Mouse (Mus musculus) CH12.LX (cell line): ENCODE data around the gene Vps29. TPM values are rescaled to one million over a fixed set of nuclear protein-coding genes. Genes with fewer than 3 reads are reported as not detected.

Experiments used
- DNase-seq: peaks from one replicate; pipeline ENCODE4 v3.0.0-alpha.2; 2013; ENCODE audit errors: extremely low read depth
- H3K27ac ChIP-seq: 2 replicates; pipeline ENCODE4 v1.5.1; 2012; ENCODE audit warnings: low read depth, mild to moderate bottlenecking, control low read depth, moderate library complexity; ENCODE audit not compliant: insufficient read depth
- H3K27me3 ChIP-seq: replicated peaks from 2 replicates; pipeline ENCODE3; 2012; ENCODE audit warnings: inconsistent platforms
- H3K36me3 ChIP-seq, 2 experiments: replicated peaks in 1 of 2; 2 replicates each; pipeline versions ENCODE3 to v1.6.1; 2012; ENCODE audit warnings: inconsistent platforms in 1 of 2, low read length in 1 of 2, mild to moderate bottlenecking in 1 of 2, mixed read lengths in 1 of 2, moderate library complexity in 1 of 2; ENCODE audit not compliant: control insufficient read depth in 1 of 2, insufficient read depth in 1 of 2
- H3K4me1 ChIP-seq, 2 experiments: 2 replicates each; pipeline ENCODE4 v1.6.1; 2012; ENCODE audit warnings: inconsistent platforms in 1 of 2, moderate library complexity in 1 of 2; ENCODE audit not compliant: insufficient read depth in 2 of 2, control insufficient read depth in 1 of 2
- H3K4me2 ChIP-seq: 2 replicates; pipeline ENCODE4 v1.6.1; 2012; ENCODE audit warnings: low read depth, mild to moderate bottlenecking, control low read depth; ENCODE audit not compliant: poor library complexity, insufficient read depth, severe bottlenecking
- H3K4me3 ChIP-seq, 3 experiments: fragments of 150-350 bp in 1 of 3; sonication (generic) in 1 of 3; replicated peaks in 1 of 3; 2 replicates each; pipeline versions ENCODE3 to v1.5.1; 2011 to 2012; ENCODE audit warnings: low read depth in 2 of 3, low read length in 2 of 3, mild to moderate bottlenecking in 2 of 3, moderate library complexity in 2 of 3, control low read depth in 1 of 3, improper control_type of control experiment in 1 of 3, inconsistent platforms in 1 of 3, mixed read lengths in 1 of 3; ENCODE audit not compliant: poor library complexity in 1 of 3
- H3K79me2 ChIP-seq: replicated peaks from 2 replicates; pipeline ENCODE4 v1.6.1; 2012; ENCODE audit warnings: mild to moderate bottlenecking, moderate library complexity; ENCODE audit not compliant: control insufficient read depth, poor library complexity, insufficient read depth, severe bottlenecking; ENCODE audit errors: extremely low read depth
- H3K9ac ChIP-seq: 2 replicates; pipeline ENCODE4 v1.6.1; 2012; ENCODE audit warnings: low read depth, mild to moderate bottlenecking, control low read depth, moderate library complexity; ENCODE audit not compliant: insufficient read depth
- H3K9me3 ChIP-seq: replicated peaks from 2 replicates; pipeline ENCODE3; 2012; ENCODE audit warnings: low read length, inconsistent platforms, mixed read lengths
- BHLHE40 ChIP-seq: IDR thresholded peaks from 2 replicates; pipeline ENCODE4 v1.6.1; 2011; ENCODE audit warnings: mild to moderate bottlenecking, low read depth, low read length, improper control_type of control experiment
- CHD1 ChIP-seq: IDR thresholded peaks from 2 replicates; pipeline ENCODE4 v1.6.1; 2012; ENCODE audit warnings: low read depth, low read length, improper control_type of control experiment, inconsistent platforms
- E2F4 ChIP-seq: IDR thresholded peaks from 2 replicates; pipeline ENCODE4 v1.6.1; 2011; ENCODE audit warnings: low read depth, low read length, improper control_type of control experiment; ENCODE audit not compliant: insufficient replicate concordance
- ELF1 ChIP-seq: IDR thresholded peaks from 2 replicates; pipeline ENCODE4 v1.6.1; 2014; ENCODE audit warnings: low read depth, mild to moderate bottlenecking, inconsistent platforms, low read length, improper control_type of control experiment
- EP300 ChIP-seq: IDR thresholded peaks from 2 replicates; pipeline ENCODE4 v1.6.1; 2011; ENCODE audit warnings: low read length, improper control_type of control experiment
- ETS1 ChIP-seq: conservative IDR thresholded peaks from 2 replicates; pipeline ENCODE4 v1.6.1; 2012; ENCODE audit warnings: low read depth, mild to moderate bottlenecking, inconsistent platforms, low read length, improper control_type of control experiment, moderate library complexity
- GABPA ChIP-seq: IDR thresholded peaks from 2 replicates; pipeline ENCODE4 v1.6.1; 2012; ENCODE audit warnings: low read depth, low read length, improper control_type of control experiment, inconsistent platforms; ENCODE audit not compliant: insufficient replicate concordance
- HCFC1 ChIP-seq: IDR thresholded peaks from 2 replicates; pipeline ENCODE4 v1.6.1; 2012; ENCODE audit warnings: low read depth, mild to moderate bottlenecking, inconsistent platforms, low read length, improper control_type of control experiment
- JUN ChIP-seq: IDR thresholded peaks from 2 replicates; pipeline ENCODE4 v1.6.1; 2011; ENCODE audit warnings: low read depth, mild to moderate bottlenecking, low read length, improper control_type of control experiment, moderate library complexity; ENCODE audit not compliant: insufficient read depth
- JUND ChIP-seq: conservative IDR thresholded peaks from 2 replicates; pipeline ENCODE4 v1.6.1; 2011; ENCODE audit warnings: low read depth, low read length, improper control_type of control experiment
- KAT2A ChIP-seq: IDR thresholded peaks from 2 replicates; pipeline ENCODE4 v1.6.1; 2012; ENCODE audit warnings: low read length, improper control_type of control experiment, inconsistent platforms; ENCODE audit not compliant: insufficient replicate concordance
- MAFK ChIP-seq: IDR thresholded peaks from 2 replicates; pipeline ENCODE4 v1.6.1; 2011; ENCODE audit warnings: low read length, improper control_type of control experiment; ENCODE audit not compliant: insufficient replicate concordance
- MAX ChIP-seq: IDR thresholded peaks from 2 replicates; pipeline ENCODE4 v1.6.1; 2011; ENCODE audit warnings: low read length, improper control_type of control experiment
- MAZ ChIP-seq: IDR thresholded peaks from 2 replicates; pipeline ENCODE4 v1.6.1; 2012; ENCODE audit warnings: low read depth, mild to moderate bottlenecking, inconsistent platforms, low read length, improper control_type of control experiment, moderate library complexity
- NRF1 ChIP-seq: IDR thresholded peaks from 2 replicates; pipeline ENCODE4 v1.6.1; 2014; ENCODE audit warnings: low read depth, mild to moderate bottlenecking, inconsistent platforms, low read length, improper control_type of control experiment, moderate library complexity
- PAX5 ChIP-seq: IDR thresholded peaks from 2 replicates; pipeline ENCODE4 v1.6.1; 2012; ENCODE audit warnings: low read length, inconsistent platforms, mixed read lengths
- POLR2A ChIP-seq: IDR thresholded peaks from 2 replicates; pipeline ENCODE4 v1.6.1; 2011; ENCODE audit warnings: low read depth, mild to moderate bottlenecking, improper control_type of control experiment, low read length
- POLR2AphosphoS2 ChIP-seq: IDR thresholded peaks from 2 replicates; pipeline ENCODE4 v1.6.1; 2011; ENCODE audit warnings: low read depth, low read length, improper control_type of control experiment
- RAD21 ChIP-seq: IDR thresholded peaks from 2 replicates; pipeline ENCODE4 v1.6.1; 2011; ENCODE audit warnings: low read depth, mild to moderate bottlenecking, low read length, improper control_type of control experiment, moderate library complexity
- RCOR1 ChIP-seq: conservative IDR thresholded peaks from 2 replicates; pipeline ENCODE4 v1.6.1; 2012; ENCODE audit warnings: low read depth, mild to moderate bottlenecking, inconsistent platforms, low read length, improper control_type of control experiment
- SMC3 ChIP-seq: IDR thresholded peaks from 2 replicates; pipeline ENCODE4 v1.6.1; 2011; ENCODE audit warnings: low read depth, low read length, improper control_type of control experiment
- TBP ChIP-seq: conservative IDR thresholded peaks from 2 replicates; pipeline ENCODE4 v1.6.1; 2011; ENCODE audit warnings: low read depth, low read length, improper control_type of control experiment
- UBTF ChIP-seq: IDR thresholded peaks from 2 replicates; pipeline ENCODE4 v1.6.1; 2012; ENCODE audit warnings: low read depth, mild to moderate bottlenecking, inconsistent platforms, low read length, improper control_type of control experiment, moderate library complexity
- USF1 ChIP-seq: IDR thresholded peaks from 2 replicates; pipeline ENCODE4 v1.6.1; 2014; ENCODE audit warnings: low read depth, mild to moderate bottlenecking, inconsistent platforms, low read length, improper control_type of control experiment
- ZC3H11A ChIP-seq: IDR thresholded peaks from 2 replicates; pipeline ENCODE4 v1.6.1; 2012; ENCODE audit warnings: low read depth, mild to moderate bottlenecking, inconsistent platforms, low read length, improper control_type of control experiment
- ZMIZ1 ChIP-seq: IDR thresholded peaks from 2 replicates; pipeline ENCODE4 v1.6.1; 2012; ENCODE audit warnings: low read depth, mild to moderate bottlenecking, inconsistent platforms, low read length, improper control_type of control experiment
- ZNF384 ChIP-seq: IDR thresholded peaks from 2 replicates; pipeline ENCODE4 v1.6.1; 2012; ENCODE audit warnings: low read depth, low read length, improper control_type of control experiment, inconsistent platforms
- dilution Hi-C: fragments of 300-500 bp; cut with MboI; formaldehyde crosslinking; loops from 2 replicates; pipeline ENCODE4 v1.14.3; 2020; ENCODE audit warnings: low sequenced_read_pairs; ENCODE audit not compliant: extremely low pct_unique_long_range_greater_than_20kb, extremely low pct_ligation_motif_present
- in situ Hi-C: fragments of 300-500 bp; cut with MboI; formaldehyde crosslinking; loops from 3 replicates; pipeline ENCODE4 v1.14.3; 2019; ENCODE audit warnings: low sequenced_read_pairs, low pct_ligation_motif_present, low pct_unique_long_range_greater_than_20kb, mixed read lengths
- polyA plus RNA-seq: library from polyadenylated mRNA; unstranded; fragments of >175 nt; gene quantifications from 2 replicates; pipeline ENCODE4 v1.2.1, GENCODE M21; 2012; ENCODE audit warnings: low read depth; ENCODE audit not compliant: insufficient read length
- total RNA-seq, 2 experiments: library from RNA; depleted of rRNA; stranded (reverse); fragments of 300-350 nt in 1 of 2; fragments of >200 nt in 1 of 2; gene quantifications; 2 replicates each; pipeline ENCODE4 v1.2.3; 2012 to 2014

Vps29 gene
- total and polyA plus RNA-seq, 3 experiments, result 82.2 to 145 (median 94.4) TPM

DNA sequence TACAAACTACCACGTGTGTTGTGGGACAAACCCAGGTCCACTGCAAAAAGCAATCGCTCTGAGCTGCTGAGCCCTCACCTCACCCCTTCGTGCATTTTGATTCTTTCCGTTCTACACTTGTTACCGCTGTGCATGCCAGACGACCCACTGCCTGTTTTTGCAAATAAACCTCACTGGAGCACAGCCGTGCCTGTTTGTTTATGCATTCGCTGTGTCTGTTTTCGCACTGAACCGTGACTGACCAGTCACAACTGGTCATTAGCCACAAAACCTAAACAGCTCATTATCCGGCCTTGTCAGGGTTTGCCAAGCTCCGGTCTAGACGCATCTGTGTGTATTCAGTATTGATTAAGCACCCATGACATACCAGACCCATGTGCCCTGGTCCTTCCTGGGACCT is 48.0 kb downstream of the Vps29 start:
- Histone ChIP-seq H3K4me2 (no peak overlapping the region), H3K9me3 (no peaks in the 10 kb centered on the region), H3K9ac (no peak overlapping the region), H3K79me2 (peaks cover 13% of the 10 kb centered on the region; the same call in 1 of the 2 replicates), H3K4me1 (peaks cover 0 to 20% of the 10 kb centered on the region in 2 experiments; a peak in 2 of 4 replicates), H3K27me3 (no peaks in the 10 kb centered on the region), H3K27ac (no peak overlapping the region), H3K36me3 (peaks cover 80 to 99% of the 10 kb centered on the region in 2 experiments), H3K4me3 (no peak overlapping the region)
- in situ Hi-C loops (no loop called here), dilution Hi-C loops (no loop called here)
- DNase-seq, result no peak
- TF ChIP-seq MAX (no peak), NRF1 (no peak), ETS1 (no peak), USF1 (no peak), KAT2A (no peak), ZC3H11A (no peak), POLR2A (no peak), CHD1 (no peak), UBTF (no peak), JUN (no peak), RCOR1 (no peak), MAFK (no peak), JUND (no peak), BHLHE40 (no peak), PAX5 (no peak), EP300 (no peak), E2F4 (no peak)

- in situ Hi-C loops (no loop called here), dilution Hi-C loops (no loop called here)
- Histone ChIP-seq H3K79me2 (peaks cover 11% of the 10 kb centered on the region; the same call in 1 of the 2 replicates), H3K27me3 (no peaks in the 10 kb centered on the region), H3K4me3 (no peak overlapping the region), H3K27ac (no peak overlapping the region), H3K9ac (no peak overlapping the region), H3K9me3 (no peaks in the 10 kb centered on the region), H3K36me3 (peaks cover 79 to 99% of the 10 kb centered on the region in 2 experiments)
- TF ChIP-seq ZC3H11A (no peak), SMC3 (no peak), GABPA (no peak), RCOR1 (no peak), ZMIZ1 (no peak), POLR2A (no peak), ELF1 (no peak), USF1 (no peak), MAZ (no peak), EP300 (no peak), TBP (no peak), POLR2AphosphoS2 (no peak), JUND (no peak), ZNF384 (no peak), HCFC1 (no peak), RAD21 (no peak), MAFK (no peak)
- TF ChIP-seq, all 38 proteins: peak for 0
- no peak overlapping the region for H3K4me2 ChIP-seq
- H3K4me1 ChIP-seq, result peaks cover 0 to 14% of the 10 kb centered on the region in 2 experiments; a peak in 2 of 4 replicates
- no peak for DNase-seq
These were observed 48.6 kb downstream of the Vps29 start for GRCm38 (mm10) chr5:122402772-122403171.
